Mouse (Mus musculus) E14TG2a.4 (cell line): ENCODE measurements at regions not wholly inside any gene's neighbourhood (a gene's known extent, or its start where the extent isn't known, plus 50 kb on each side); places are given as distances from the start of the nearest gene placed in this dataset.

Experiments
- CTCF ChIP-seq: conservative IDR thresholded peaks from 2 replicates; pipeline ENCODE4 v1.5.1; 2014; ENCODE audit warnings: low read length
- NANOG ChIP-seq: IDR thresholded peaks from 2 replicates; pipeline ENCODE4 v1.6.1; 2014; ENCODE audit warnings: borderline replicate concordance, low read length, mixed read lengths

DNA sequence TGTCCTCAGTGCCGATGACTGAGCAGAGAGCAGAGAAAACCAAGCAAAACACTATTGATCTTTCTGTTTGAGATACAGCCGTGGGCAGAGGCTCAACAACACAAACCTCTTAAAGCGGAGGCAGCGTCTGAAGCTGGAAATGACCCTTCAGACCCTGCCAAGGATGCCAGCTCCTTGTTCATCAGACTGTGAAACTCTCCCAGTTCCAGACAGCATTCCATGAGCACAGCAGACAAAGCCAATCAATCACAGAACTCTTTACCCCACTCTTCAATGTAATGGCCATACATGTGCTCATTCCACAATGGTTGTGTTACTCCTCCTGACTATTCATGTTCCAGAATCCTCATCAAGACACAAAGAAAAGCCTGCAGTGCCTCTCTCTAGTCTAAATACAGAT, 73.5 kb downstream of the Tmem114 start:
- TF ChIP-seq CTCF: no peak
- TF ChIP-seq NANOG: no peak
